Mouse (Mus musculus) adrenal gland, adult 2 months (tissue): ENCODE data around the gene Rbmx. TPM values are rescaled to one million over a fixed set of nuclear protein-coding genes. Genes with fewer than 3 reads are reported as not detected.

Source experiments
- DNase-seq: peaks from one replicate; pipeline ENCODE4 v3.0.0; 2021
- long read RNA-seq: library from polyadenylated mRNA; stranded (forward); transcript quantifications from one replicate; pipeline ENCODE4 v2.0.0, GENCODE M21; 2021
- polyA plus RNA-seq: library from polyadenylated mRNA; depleted of rRNA; stranded (reverse); fragments of >200 nt; gene quantifications from 2 replicates; pipeline ENCODE4 v1.2.3, GENCODE M21; 2012; rRNA removed
- total RNA-seq, 2 experiments: library from RNA; stranded (reverse); gene quantifications; 2 replicates each; pipeline ENCODE4 v1.2.3; 2021

The Rbmx gene
- total RNA-seq: 10 to 100 TPM; 25.5 to 31.8 TPM
- 2.6 and 3.8 TPM in 2 replicates for polyA plus RNA-seq
- long read RNA-seq, transcript Rbmx-205 (10 exons, 2,139 nt): major isoform, 6 of 16 reads
- long read RNA-seq, partial matches to known transcripts: 2 of 16 reads
- long read RNA-seq, other reads (novel, unspliced or antisense): 6 of 16 reads

DNA sequence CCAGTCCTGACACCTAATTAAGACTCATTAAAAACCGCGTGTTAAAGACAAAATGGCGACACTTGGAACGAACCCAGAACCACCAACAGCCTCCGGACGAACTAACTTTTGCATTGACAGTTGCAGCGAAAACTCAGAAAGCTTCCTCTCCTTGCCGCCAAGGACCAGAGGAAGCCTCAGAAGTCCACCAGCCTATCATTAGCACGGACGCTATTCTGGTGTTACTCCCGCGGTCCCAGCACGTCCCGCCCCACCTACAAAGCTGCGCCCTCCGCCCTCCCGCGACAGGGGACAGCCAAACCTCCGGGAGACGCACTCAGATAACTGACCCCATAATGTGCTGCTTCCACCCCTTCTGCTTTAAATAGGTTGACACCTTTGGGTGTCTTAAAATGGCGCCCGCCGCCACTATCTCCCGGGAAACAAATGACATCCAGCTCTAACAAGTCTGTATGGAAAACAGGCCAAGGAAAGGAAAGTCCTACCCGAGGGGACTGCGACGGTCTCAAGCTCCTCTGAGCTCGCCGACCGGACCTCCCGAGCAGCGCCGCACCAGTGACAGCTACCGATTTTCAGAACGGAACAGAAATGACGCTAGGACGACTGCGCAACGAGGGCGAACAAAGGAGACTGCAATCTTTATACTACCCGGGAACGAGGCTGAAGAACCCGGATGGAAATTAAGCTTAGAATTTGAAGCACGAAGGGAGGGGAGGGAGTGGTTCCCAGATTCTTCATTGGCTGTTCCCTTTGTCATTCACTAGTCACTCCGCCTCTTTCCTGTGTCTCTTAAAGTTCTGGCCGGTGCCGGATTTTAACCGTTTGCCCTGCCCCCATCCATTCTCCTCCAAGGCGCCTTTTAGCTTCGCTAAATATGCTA is at the start of gene Rbmx:
Rbmx (minus strand) TSS at position 670 of the 880 bp plus-strand sequence.
- DNase-seq: peak; percentile 89

DNA sequence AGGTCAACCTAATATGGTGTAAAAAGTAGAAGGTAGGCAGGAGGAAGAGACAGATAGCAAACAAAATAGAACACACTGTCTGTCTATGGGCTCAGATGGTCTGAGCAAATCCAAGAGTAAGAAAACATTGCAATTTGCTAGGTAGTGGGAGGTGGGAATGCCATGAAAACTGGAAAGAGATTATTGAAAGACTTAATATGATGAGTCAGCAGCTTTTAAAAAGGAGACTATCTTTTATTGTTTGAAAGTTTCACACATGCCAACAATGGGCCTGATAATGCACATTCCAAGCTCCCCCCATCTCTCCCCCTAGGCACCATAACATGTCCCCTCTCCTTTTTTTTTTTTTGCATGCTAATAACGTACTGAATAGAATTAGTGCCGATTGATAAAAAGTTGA is 41.1 kb upstream of the Rbmx start:
- DNase-seq: no peak

DNA sequence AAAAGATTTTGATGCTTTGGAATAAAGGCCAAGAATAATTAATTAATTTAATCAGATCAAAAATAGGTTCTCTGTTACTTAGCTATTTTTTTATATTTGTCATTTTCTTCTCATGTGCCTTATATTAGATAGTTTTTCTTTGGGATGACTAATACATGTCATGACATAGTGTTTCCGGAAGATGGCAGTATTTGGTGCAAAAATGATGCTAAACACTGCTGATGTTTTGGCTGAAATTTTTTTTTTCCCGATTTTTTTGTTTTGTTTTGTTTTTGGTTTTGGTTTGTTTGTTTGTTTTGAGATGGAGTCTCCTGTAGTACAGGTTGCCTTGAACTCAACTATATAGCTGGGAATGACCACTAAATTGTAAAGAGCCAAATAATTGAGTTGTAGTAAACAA is 38.8 kb upstream of the Rbmx start:
- DNase-seq: no peak

DNA sequence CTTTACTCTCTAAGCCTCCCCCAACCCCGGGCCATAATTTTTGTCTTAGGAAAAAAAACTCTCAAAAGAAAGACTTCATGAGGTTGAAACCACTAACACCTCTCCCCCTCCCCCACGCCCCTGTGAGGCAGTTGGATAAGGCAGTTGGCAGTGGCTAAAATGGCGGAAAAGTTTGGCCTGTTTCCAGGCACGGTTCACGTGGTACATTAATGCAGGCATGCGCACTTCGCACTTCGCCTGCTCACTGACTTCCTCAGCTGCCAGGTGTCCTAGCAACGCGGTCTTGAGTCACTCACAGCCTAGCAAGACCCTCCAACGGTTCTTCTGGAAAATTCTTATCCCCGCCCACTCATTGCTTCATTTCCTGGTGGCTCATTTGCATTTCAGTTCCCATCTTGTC is 15.9 kb upstream of the Rbmx start, which contains the start of gene Gm364:
Gm364 (plus strand) TSS at position 386 of the 400 bp plus-strand sequence.
- DNase-seq: no peak

DNA sequence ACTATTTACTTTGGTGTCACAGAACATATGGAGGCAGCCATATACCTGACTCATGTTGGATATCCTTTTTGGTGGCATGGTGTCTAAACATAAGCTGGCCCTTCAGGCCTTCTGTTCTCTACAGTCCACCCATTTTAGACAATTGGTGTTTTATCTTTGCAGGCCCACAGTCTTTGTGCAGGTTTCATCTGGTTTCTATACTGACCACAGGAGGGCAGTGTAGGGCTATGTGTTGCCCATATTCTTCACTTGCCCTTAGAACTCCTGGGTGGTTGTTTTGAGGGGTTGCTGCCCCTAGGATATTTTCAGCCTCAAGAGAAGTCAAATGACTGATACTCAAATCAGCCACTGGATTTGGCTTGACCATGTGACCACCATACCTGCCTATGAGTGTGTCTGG is 10.8 kb upstream of the Rbmx start:
- DNase-seq: no peak

DNA sequence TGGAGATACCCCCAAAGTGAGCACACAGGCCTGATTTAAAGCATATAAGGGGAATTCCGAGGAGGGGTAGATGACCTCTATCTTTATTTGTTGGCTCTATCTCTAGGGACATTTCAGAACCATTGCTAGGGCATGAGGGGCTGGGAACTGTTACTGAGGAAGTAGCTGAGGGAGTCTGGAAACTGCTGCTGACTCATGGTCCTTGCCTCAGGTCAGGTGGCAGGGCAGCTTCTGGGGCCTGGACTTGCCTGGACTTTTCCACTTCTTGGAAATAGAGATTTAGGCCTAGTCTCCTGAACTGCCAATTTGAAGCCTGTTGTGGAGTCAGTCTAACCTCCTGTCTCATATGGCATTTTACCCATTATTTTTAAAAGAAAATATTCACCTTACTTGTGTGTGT is 8.6 kb upstream of the Rbmx start:
- no peak for DNase-seq

DNA sequence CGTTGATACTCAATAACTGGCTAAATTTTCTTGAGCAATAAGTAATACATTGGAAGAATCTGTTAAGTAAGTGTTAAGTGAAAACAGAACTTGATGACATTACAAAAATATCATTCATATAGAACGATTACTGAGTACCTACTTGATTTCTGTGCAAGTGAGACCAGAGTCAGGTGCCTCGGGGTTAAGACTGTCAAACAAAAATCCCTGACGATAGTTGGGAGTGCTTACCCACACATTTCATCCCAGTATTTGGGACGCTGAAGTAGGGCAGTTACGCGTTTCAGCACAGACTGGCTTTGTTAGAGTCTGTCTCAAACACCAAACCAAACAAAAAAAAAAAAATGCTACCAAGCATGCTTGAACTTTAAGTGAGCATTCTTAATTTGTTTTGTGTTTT is 576 bp upstream of the Rbmx start:
- no peak for DNase-seq

DNA sequence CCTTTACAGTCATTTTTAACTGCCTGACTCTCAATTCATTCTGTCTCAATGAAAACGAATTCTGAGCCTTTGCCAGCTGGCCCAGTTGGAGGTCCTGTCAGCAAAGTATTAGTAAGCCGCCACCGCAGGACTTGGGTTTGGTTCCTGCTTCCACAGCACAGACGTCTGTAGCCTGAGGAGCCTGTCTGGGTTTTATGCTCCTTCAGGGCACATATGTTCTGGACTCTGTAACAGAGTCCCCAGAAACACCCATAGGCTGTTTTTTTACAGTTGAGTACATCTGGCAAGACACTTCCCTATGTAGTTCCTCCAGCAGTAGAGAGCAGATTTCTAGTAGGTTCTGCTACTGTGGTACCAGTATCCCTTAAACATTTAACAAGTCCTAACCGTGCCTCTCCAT is 11.9 kb downstream of the Rbmx start:
- DNase-seq: peak; percentile 24

DNA sequence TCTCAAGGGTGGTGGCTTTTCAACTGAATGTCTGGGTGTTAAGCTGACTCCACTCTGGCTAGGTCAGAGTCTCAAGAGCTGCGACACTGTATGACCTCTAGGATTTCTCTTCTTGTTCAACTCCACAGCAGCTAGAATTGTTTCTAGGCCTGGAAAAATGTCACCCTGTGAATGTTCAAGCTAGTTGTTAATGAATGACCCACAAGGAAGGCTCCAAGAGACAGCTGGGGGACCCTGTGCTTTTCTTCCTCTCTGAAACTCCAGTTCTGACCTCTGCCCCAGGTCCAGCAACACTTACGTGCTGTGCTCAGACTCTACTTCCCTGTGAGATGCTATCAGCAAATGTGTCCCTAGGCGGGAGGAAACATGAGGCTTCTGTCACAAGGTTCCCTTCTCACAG is 14.3 kb downstream of the Rbmx start:
- DNase-seq: no peak

DNA sequence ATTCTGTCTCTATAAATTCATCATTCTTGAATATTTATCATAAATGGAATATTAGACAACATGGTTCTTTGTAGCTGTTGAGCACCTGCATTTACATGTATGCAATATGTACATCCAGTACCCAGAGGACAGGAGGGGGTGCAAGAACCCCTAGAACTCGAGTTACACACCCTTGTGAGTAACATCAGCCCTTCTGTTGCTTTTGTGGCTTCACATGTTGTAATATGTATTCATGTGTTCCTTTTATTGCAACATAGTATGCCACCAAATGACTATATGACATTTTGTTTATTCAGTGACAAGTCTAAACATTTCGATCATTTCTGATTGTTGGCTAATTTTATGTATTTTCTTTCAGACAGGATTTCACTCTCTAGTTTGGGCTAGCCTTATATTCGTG is 15.7 kb downstream of the Rbmx start:
- DNase-seq: no peak

DNA sequence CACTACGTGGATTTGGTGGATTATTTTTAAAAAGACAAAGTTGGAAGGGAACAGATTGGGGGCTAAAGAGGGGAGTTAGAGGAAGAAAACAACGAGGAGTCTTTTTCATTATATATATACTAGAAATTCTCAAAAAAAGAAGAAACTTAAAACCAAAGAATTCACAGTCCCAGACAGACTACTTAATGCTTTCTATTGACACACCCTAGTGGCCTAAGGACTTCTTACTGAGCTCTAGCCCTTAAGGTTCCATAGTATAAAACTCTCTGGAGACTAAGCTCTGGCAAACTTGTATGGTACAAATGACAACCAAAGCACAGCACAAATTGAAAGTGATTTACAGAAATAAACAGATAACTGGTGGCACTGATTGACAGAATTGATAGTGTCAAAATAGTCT is 18.8 kb downstream of the Rbmx start:
- DNase-seq: no peak

DNA sequence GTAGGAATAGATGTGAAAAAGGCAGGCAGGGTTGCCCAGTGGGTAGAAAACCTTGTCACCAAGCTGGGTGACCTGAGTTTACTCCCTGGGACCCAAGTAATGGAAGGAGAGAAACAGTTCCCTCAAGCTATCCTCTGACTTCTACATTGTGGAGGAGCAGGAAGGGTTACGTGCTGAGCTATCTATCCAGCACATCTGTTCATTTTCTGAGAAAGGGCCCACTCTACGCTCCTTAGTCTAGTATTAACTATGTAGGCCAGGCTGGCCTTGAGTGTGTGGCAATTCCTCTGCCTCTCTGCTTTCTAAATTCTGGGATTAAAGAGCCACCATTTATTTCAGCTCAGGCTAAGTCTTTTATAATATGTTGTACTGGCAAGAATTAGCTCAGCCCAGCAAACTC is 19.3 kb downstream of the Rbmx start:
- no peak for DNase-seq

DNA sequence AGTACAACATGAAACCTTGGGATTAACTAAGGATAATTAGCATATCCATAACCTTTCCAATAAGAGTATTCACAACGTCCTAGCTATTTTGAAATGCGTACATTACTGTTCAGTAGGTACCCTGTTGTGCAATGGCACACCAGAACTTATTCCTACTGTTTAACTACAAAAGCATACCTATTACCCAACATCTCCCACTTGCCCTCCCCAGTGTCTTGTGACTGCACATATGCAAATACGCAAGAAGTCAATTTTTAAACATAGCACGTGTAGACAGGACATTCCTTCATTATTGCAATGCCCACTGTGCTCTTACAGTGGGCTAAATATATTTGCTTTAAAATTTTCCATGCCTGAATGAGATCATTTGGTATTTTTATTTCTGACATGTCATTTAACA is 19.9 kb downstream of the Rbmx start:
- DNase-seq: no peak

DNA sequence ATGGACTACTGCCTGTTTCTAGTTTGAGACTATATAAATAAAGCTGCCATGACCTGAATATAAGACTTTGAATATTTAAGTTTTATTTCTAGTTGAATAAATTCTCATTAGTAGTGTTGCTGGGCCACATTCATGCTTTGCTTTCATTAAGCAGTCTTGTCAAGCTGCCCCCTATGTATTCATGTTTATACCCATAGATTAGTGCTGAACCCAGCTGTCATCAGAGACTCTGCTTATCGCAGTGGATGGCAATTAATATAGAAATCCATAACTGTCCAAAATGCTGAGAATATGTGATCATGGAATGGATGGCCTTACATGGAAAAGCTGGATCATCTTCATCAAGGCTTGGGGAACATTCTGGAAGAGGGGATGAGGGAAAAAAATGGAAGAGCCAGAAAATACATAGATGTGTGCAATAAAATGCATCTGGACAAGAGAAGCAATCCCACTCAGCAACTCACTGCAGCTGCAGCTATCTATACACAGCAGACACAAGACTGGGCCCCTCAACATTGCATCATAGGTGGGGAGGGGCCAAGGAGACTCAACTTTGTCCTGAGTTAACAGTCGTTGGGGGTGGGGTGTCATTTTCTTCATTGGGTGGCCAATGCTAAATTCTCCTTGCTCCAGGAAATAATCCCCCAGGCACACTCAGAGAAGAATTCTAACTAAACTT is 27.8 kb downstream of the Rbmx start:
- no peak for DNase-seq

DNA sequence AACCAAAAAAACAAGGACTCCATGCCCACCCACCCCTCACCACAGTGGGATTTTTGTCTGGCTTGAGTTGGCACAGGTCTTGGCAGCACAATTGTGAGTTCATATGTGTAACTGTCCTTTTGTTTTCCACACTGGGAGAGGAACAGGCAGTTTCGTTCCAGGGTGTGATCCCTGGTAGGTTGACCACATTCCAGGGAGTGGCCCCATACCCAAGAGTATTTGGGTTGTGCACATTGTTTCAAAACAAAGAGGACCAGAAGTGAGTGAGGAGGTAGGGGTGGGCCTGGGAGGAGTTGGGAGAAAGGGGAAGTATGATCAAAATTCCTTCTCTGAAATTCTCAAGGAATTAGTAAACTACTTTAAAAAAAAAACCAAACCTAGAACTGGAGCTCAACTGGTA is 33.5 kb downstream of the Rbmx start:
- DNase-seq: no peak

DNA sequence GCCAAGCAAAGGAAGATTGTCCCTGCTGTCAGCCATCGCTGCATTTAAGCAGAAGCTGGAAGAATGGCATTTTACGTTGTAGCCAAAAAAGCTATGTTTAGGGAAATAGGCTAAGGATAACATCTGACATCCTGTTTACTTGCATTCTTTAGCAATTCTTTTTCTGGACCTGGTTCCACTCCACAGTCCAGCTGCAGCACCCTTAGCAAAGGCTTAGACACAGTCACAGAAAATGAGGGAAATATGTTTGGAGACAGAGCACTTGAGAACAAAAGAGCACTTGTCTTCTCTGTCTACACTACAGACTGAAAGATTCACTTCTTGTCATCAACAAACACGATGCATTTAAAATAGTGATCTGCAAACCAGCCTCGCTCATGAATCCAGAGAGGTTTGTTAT is 53.6 kb downstream of the Rbmx start:
- no peak for DNase-seq

DNA sequence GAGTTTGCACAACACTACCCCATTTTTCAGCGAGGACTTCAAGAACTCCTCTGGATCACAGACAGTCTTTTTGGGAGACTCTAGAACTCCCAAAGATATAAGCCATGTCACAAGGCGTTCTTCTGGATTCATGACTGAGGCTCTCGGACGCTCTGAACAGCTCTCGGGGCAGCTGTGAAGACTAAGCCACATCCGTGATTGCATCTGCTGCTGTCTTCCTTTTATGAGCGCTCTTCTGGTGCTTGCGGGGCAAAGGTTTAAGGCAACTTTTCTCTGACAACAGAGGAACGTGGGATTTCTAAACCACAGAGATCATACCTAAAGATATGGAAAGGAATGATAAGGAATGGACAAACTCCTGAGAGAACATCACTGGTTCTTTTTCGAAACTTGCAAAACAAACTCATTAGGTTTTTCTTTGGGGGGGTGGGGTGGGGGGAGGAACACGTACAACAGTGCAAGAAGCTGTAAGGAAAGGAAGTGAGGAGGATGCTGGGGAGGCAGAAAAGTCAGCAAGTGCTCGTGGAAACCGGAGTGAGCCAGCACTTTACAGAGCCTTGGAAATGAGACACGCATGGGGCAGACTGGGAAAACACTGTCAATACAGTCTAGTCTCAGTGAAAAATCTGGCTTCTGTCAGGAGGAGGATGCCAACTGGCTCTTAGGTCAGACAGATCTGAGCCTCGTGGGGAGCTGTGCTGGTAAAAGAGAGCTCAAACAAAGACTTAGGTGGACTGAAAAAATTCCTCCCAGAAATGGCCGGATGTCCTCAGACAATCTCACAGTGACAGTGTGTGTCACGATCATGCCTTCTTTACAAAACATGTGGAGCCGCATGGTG is 54.2 kb downstream of the Rbmx start, which contains the start of gene Arhgef6:
Arhgef6 (minus strand) TSS at position 359 of the 841 bp plus-strand sequence.
- no peak for DNase-seq

DNA sequence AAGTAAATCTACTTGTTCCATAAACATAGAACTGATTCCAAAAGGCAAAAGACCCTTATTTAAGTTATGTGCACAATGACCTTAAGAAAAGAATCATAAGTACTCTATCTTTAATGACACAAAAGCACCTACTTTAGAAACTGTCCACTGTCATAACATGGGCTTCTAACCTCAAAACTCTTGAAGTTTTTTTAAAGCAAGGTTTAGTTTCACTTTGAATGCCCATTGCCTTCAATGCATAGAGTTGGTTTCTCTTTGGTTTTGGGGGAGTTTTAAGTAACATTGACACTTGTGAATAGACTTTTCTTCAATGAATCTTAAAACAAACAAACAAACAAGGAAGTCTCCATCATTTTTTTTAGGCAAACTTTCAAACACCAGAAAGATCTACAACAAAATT is 55.3 kb downstream of the Rbmx start:
- DNase-seq: no peak

DNA sequence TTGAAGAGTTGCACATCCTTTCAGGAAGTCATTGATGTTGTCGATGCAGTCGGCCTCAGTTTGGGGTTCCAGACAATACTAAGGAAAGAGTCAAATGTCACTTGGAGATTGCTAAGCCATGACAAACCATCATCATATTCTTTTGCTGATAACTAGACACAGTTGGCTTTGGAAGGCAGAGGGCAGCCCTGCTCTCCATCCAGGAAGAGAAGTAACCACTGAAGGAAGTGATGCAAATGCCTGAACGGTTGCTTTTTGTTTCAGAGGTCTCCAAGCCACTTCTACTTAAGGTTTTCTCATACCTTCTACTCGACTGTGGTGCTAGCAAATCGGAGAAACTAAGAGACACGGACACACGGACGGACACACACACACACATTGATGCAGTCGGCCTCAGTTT is 55.9 kb downstream of the Rbmx start:
- no peak for DNase-seq

DNA sequence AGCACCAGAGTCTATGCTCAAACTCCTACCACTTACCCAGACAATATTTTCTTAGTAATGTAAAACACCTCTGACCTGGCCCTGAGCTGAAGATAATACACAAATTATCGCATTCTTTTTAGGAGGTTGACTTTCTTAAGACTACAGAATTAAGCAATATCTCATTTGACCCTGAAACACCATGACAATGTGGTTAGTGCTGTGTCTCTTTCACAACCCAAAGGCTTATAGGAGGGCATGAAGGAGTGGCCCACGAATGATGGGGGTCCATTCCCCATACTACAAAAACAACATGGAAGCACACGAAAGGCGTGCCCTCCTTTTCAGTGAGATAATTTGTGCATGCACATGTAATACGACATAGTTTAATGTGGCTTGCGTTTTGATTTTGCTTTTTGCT is 57.5 kb downstream of the Rbmx start:
- no peak for DNase-seq
